Mouse (Mus musculus): ENCODE measurements around the gene Chka. TPM values are rescaled to one million over a fixed set of nuclear protein-coding genes. Genes with fewer than 3 reads are reported as not detected.
A peak's percentile ranks its signal among the peaks of the same experiment; 100 is the strongest.

The Chka gene
- total and polyA plus RNA-seq, 3 experiments: 7.6 to 13.0 (median 10.1) TPM

DNA sequence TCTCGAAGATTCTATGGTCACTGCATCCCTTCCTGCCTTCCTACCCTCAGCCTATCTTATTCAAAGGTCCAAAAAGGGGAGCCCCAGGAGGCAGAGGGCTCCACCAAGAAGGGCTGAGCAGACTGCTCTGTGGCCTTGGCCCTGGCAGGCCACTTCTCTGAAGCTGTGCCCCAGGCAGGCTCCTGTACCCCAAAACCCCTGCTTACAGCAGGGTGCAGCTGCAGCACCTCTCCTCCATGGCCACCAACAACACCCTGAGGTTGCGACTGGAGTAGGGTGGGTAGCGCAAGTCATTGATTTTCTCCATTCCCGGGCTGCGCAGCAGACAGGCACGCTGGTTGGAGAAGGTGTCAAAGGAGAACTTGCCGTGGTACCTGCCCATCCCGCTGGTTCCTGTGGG, 62.1 kb downstream of the Chka start:
- dilution Hi-C loops (cut with MboI; ENCODE audit: extremely low pct_ligation_motif_present, extremely low pct_unique_long_range_greater_than_20kb, low sequenced_read_pairs) (no loop called here), in situ Hi-C loops (cut with MboI; ENCODE audit: low pct_ligation_motif_present, low pct_unique_long_range_greater_than_20kb, low sequenced_read_pairs) (no loop called here)
- Histone ChIP-seq H3K79me2 (replicated peaks; ENCODE audit: control insufficient read depth, extremely low read depth, insufficient read depth, poor library complexity, severe bottlenecking) (0 out of 2 replicates have a peak, but pooled peaks cover 7% of the 10 kb centered on the region), H3K4me1 (ENCODE audit: control insufficient read depth in 1 of 2, insufficient read depth in 2 of 2) (peaks cover 14 to 37% of the 10 kb centered on the region in 2 experiments), H3K27me3 (replicated peaks) (no peaks in the 10 kb centered on the region), H3K4me2 (ENCODE audit: insufficient read depth, low read depth, poor library complexity, severe bottlenecking) (peak overlapping the region; percentile 88), H3K9ac (ENCODE audit: insufficient read depth, low read depth) (peak overlapping the region; percentile 98), H3K9me3 (replicated peaks; ENCODE audit: low read length) (no peaks in the 10 kb centered on the region), H3K36me3 (replicated peaks in 1 of 2; ENCODE audit: control insufficient read depth in 1 of 2, insufficient read depth in 1 of 2, low read length in 1 of 2) (peaks cover 22 to 49% of the 10 kb centered on the region in 2 experiments), H3K27ac (ENCODE audit: insufficient read depth, low read depth) (0 out of 2 replicates have a peak overlapping the region, but pooled peaks have one; percentile 10), H3K4me3 (replicated peaks in 1 of 3; ENCODE audit: low read depth in 2 of 3, low read length in 2 of 3, poor library complexity in 1 of 3) (peak overlapping the region; percentile 73 to 81 (median 76))
- TF ChIP-seq KAT2A (IDR thresholded peaks at IDR 0.05; ENCODE audit: insufficient replicate concordance, low read length): no peak
- TF ChIP-seq MYC (IDR thresholded peaks at IDR 0.05; ENCODE audit: low read depth, low read length): no peak
- DNase-seq (ENCODE audit: extremely low read depth): no peak

DNA sequence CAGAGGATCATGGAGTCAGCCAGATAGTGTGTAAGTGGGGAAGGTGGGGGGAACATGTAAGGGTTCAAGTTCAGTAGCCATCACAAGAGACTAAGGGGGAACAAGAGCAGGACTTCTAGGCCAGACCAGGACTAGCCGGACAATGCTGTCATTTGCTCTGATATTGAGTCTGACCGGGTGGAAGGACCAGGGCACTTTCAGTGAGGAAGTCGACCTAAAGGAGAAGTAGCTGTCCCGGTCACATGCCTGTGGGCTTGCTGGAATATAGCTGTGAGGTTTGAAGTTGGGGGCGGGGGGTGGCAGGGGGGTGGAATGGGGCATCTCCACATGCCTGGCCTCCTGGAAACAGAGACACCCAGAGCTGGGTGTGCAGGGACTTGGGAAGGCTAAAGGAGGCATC, 63.0 kb downstream of the Chka start:
- Histone ChIP-seq H3K4me3 (replicated peaks in 1 of 3; ENCODE audit: low read depth in 2 of 3, low read length in 2 of 3, poor library complexity in 1 of 3) (peak overlapping the region in 1 of 3 experiments; percentile 73), H3K4me2 (ENCODE audit: insufficient read depth, low read depth, poor library complexity, severe bottlenecking) (peak overlapping the region; percentile 88; the same call in 1 of the 2 replicates), H3K9ac (ENCODE audit: insufficient read depth, low read depth) (peak overlapping the region; percentile 98; the same call in 1 of the 2 replicates), H3K79me2 (replicated peaks; ENCODE audit: control insufficient read depth, extremely low read depth, insufficient read depth, poor library complexity, severe bottlenecking) (0 out of 2 replicates have a peak, but pooled peaks cover 7% of the 10 kb centered on the region), H3K9me3 (replicated peaks; ENCODE audit: low read length) (no peaks in the 10 kb centered on the region), H3K4me1 (ENCODE audit: control insufficient read depth in 1 of 2, insufficient read depth in 2 of 2) (peaks cover 14 to 37% of the 10 kb centered on the region in 2 experiments), H3K27me3 (replicated peaks) (no peaks in the 10 kb centered on the region), H3K27ac (ENCODE audit: insufficient read depth, low read depth) (no peak overlapping the region), H3K36me3 (replicated peaks in 1 of 2; ENCODE audit: control insufficient read depth in 1 of 2, insufficient read depth in 1 of 2, low read length in 1 of 2) (peaks cover 15 to 43% of the 10 kb centered on the region in 2 experiments)
- in situ Hi-C loops (cut with MboI; ENCODE audit: low pct_ligation_motif_present, low pct_unique_long_range_greater_than_20kb, low sequenced_read_pairs) (no loop called here), dilution Hi-C loops (cut with MboI; ENCODE audit: extremely low pct_ligation_motif_present, extremely low pct_unique_long_range_greater_than_20kb, low sequenced_read_pairs) (no loop called here)
- no peak for DNase-seq (ENCODE audit: extremely low read depth)
- no peak for TF ChIP-seq JUN (IDR thresholded peaks at IDR 0.05; ENCODE audit: insufficient read depth, low read depth, low read length)

DNA sequence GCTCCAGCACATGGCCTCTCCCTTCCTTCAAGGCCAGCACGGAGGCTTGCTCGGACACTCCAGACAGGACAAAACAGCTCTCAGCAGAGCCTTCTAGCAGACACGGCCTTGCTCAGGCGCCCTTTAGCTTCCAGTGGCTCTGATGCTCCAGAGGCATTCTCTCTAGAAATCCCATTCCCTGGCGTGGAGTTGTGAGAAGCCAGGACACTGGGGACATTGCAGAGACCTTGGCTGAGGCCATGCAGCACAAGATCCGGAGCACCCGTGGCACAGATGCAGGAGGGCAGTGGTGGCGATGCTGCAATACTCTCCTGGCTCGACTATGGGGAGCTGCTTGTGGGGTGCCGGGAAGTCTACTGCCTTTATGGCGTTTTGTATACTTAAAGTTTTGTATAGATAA, 65.2 kb downstream of the Chka start:
- Histone ChIP-seq H3K79me2 (replicated peaks; ENCODE audit: control insufficient read depth, extremely low read depth, insufficient read depth, poor library complexity, severe bottlenecking) (0 out of 2 replicates have a peak, but pooled peaks cover 5% of the 10 kb centered on the region), H3K27ac (ENCODE audit: insufficient read depth, low read depth) (no peak overlapping the region), H3K27me3 (replicated peaks) (no peaks in the 10 kb centered on the region), H3K4me1 (ENCODE audit: control insufficient read depth in 1 of 2, insufficient read depth in 2 of 2) (peaks cover 12 to 32% of the 10 kb centered on the region in 2 experiments), H3K9me3 (replicated peaks; ENCODE audit: low read length) (no peaks in the 10 kb centered on the region), H3K9ac (ENCODE audit: insufficient read depth, low read depth) (no peak overlapping the region), H3K4me3 (replicated peaks in 1 of 3; ENCODE audit: low read depth in 2 of 3, low read length in 2 of 3, poor library complexity in 1 of 3) (no peak overlapping the region), H3K36me3 (replicated peaks in 1 of 2; ENCODE audit: control insufficient read depth in 1 of 2, insufficient read depth in 1 of 2, low read length in 1 of 2) (peaks cover 0 to 35% of the 10 kb centered on the region in 2 experiments), H3K4me2 (ENCODE audit: insufficient read depth, low read depth, poor library complexity, severe bottlenecking) (no peak overlapping the region)
- no peak for DNase-seq (ENCODE audit: extremely low read depth)
- in situ Hi-C loops (cut with MboI; ENCODE audit: low pct_ligation_motif_present, low pct_unique_long_range_greater_than_20kb, low sequenced_read_pairs): no loop called here
- TF ChIP-seq ZNF384 (IDR thresholded peaks at IDR 0.05; ENCODE audit: low read depth, low read length) (no peak), MXI1 (IDR thresholded peaks at IDR 0.05; ENCODE audit: low read depth, low read length) (no peak), MAX (IDR thresholded peaks at IDR 0.05; ENCODE audit: low read length) (no peak), CHD1 (IDR thresholded peaks at IDR 0.05; ENCODE audit: low read depth, low read length) (no peak), ZMIZ1 (IDR thresholded peaks at IDR 0.05; ENCODE audit: low read depth, low read length) (no peak), ZC3H11A (IDR thresholded peaks at IDR 0.05; ENCODE audit: low read depth, low read length) (no peak), EP300 (IDR thresholded peaks at IDR 0.05; ENCODE audit: low read length) (no peak), USF1 (IDR thresholded peaks at IDR 0.05; ENCODE audit: low read depth, low read length) (no peak), NRF1 (IDR thresholded peaks at IDR 0.05; ENCODE audit: low read depth, low read length) (no peak), ETS1 (conservative IDR thresholded peaks at IDR 0.05; ENCODE audit: low read depth, low read length) (no peak), MAFK (IDR thresholded peaks at IDR 0.05; ENCODE audit: insufficient replicate concordance, low read length) (no peak), MEF2A (IDR thresholded peaks at IDR 0.05; ENCODE audit: borderline replicate concordance, low read depth, low read length) (no peak)
- dilution Hi-C loops (cut with MboI; ENCODE audit: extremely low pct_ligation_motif_present, extremely low pct_unique_long_range_greater_than_20kb, low sequenced_read_pairs): no loop called here
